Mouse (Mus musculus) liver, postnatal 0 days (tissue): Measurements from ENCODE around the gene Msh5. TPM values are rescaled to one million over a fixed set of nuclear protein-coding genes. Genes with fewer than 3 reads are reported as not detected.
"Not testable (repeated sequence)": the region's sequence is repeated elsewhere in the genome, so short reads cannot be mapped to it uniquely, and the experiment has no call there.

Experiments
- ATAC-seq: fragments of 200-750 bp; cut with Nextera tagmentation; 2 replicates; pipeline ENCODE4 v1.8.0; 2017; ENCODE audit warnings: mild to moderate bottlenecking, moderate library complexity
- DNase-seq: peaks from one replicate; pipeline ENCODE4 v3.0.0-alpha.2; 2016
- H3K27ac ChIP-seq: fragments of 300-500 bp; sonication (generic); 2 replicates; pipeline ENCODE4 v1.5.1; 2014; ENCODE audit warnings: antibody characterized with exemption, moderate library complexity, mild to moderate bottlenecking, low read depth
- H3K27me3 ChIP-seq: fragments of 300-500 bp; sonication (generic); 2 replicates; pipeline ENCODE4 v1.6.1; 2014; ENCODE audit warnings: low read length, control low read depth, mixed read lengths; ENCODE audit not compliant: insufficient read depth
- H3K36me3 ChIP-seq: fragments of 300-500 bp; sonication (generic); replicated peaks from 2 replicates; pipeline ENCODE4 v1.6.1; 2014; ENCODE audit warnings: mild to moderate bottlenecking, control low read depth, low read length, moderate library complexity, mixed read lengths; ENCODE audit not compliant: insufficient read depth
- H3K4me1 ChIP-seq: fragments of 300-500 bp; sonication (generic); 2 replicates; pipeline ENCODE4 v1.6.1; 2014; ENCODE audit warnings: antibody characterized with exemption, mild to moderate bottlenecking, control low read depth; ENCODE audit not compliant: insufficient read depth
- H3K4me2 ChIP-seq: fragments of 300-500 bp; sonication (generic); 2 replicates; pipeline ENCODE4 v1.6.1; 2014; ENCODE audit warnings: low read depth, mild to moderate bottlenecking, low read length, moderate library complexity, mixed read lengths
- H3K4me3 ChIP-seq: fragments of 300-500 bp; sonication (generic); 2 replicates; pipeline ENCODE4 v1.5.1; 2014; ENCODE audit warnings: low read depth, low read length
- H3K9ac ChIP-seq: fragments of 300-500 bp; sonication (generic); replicated peaks from 2 replicates; pipeline ENCODE4 v1.6.1; 2014; ENCODE audit warnings: mild to moderate bottlenecking, moderate library complexity
- H3K9me3 ChIP-seq: fragments of 300-500 bp; sonication (generic); 2 replicates; pipeline ENCODE4 v1.6.1; 2016; ENCODE audit warnings: mild to moderate bottlenecking, control low read depth, low read length, mixed read lengths
- CTCF ChIP-seq: sonication (generic); IDR thresholded peaks from 2 replicates; pipeline ENCODE4 v1.5.1; 2016; ENCODE audit warnings: antibody characterized with exemption, low read depth
- EP300 ChIP-seq: IDR thresholded peaks from 2 replicates; pipeline ENCODE4 v1.6.1; 2016; ENCODE audit warnings: antibody characterized with exemption, low read depth, mild to moderate bottlenecking
- WGBS: fragments of 180-500 bp; shearing (Covaris S2); extraction: QIAGEN DNeasy Blood & Tissue Kit; methylation state at CpG from one replicate; pipeline ENCODE4 v1.1.7; 2014; ENCODE audit not compliant: insufficient replicate concordance; 5-methylcytosine and 5-hydroxymethylcytosine counted together
- polyA plus RNA-seq: library from polyadenylated mRNA; unstranded; fragments of >200 nt; fragmentation: Nextera tagmentation; extraction: Ambion mirVana; gene quantifications from 2 replicates; pipeline ENCODE4 v1.2.1, GENCODE M21; 2015

Msh5 gene
- polyA plus RNA-seq, 1 experiment from 2014 or later: 4.2 TPM

DNA sequence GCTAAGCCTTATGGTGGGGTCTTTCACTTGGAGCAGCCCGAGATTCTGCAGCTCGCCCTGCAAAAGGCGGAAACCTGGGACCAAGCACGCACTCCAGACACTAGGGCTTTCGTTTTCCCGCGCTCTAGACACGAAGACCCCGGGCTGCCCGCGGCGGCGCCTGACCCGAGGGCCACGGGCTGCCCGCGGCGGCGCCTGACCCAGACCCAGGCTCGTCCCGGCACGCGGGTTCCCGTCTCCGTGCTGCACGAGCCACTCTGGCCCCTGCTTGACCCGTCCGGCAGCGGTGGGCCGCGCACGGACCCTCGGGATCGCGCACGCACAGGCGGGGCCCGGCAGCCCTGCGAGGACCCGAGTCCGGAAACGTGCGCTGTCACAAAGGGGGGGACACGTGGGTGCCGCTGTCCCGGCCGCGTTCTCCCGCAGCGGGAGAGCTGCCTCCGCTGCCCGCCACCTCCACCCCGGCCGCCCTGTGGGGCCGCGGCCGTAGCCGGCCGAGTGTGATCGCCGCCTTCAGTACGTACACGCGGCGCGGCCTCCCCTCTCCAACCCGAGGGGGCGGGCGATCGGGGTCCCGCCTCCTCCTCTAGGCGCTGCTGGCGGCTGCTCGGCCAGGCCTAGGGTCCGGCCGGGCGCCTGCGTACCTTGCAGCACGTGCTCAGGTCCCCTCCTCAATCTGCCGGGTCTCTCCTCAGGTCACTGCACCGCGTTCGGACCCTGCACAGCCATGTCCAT, 45.7 kb downstream of the Msh5 start, which contains the start of gene Vars:
Vars (plus strand) TSS at position 271 of the 735 bp plus-strand sequence.
- WGBS: 2% methylated on average over 70 of the region's 83 CpGs
- no peaks in the 10 kb centered on the region for H3K9me3 ChIP-seq
- peak within 1 kb of the TSS; percentile 98 for H3K27ac ChIP-seq
- TF ChIP-seq EP300 (peak; percentile 43; the same call in 1 of the 2 replicates), CTCF (0 out of 2 replicates have a peak, but pooled peaks have one; percentile 9)
- H3K4me1 ChIP-seq: peaks cover 47% of the 10 kb centered on the region
- no peaks in the 10 kb centered on the region for H3K27me3 ChIP-seq
- ATAC-seq: peak; percentile 86
- peak within 1 kb of the TSS; percentile 75 for H3K4me2 ChIP-seq
- peaks cover 42% of the 10 kb centered on the region for H3K36me3 ChIP-seq
- peak; percentile 91 for DNase-seq
- peak within 1 kb of the TSS; percentile 85 for H3K4me3 ChIP-seq
- H3K9ac ChIP-seq: peak within 1 kb of the TSS; percentile 82

DNA sequence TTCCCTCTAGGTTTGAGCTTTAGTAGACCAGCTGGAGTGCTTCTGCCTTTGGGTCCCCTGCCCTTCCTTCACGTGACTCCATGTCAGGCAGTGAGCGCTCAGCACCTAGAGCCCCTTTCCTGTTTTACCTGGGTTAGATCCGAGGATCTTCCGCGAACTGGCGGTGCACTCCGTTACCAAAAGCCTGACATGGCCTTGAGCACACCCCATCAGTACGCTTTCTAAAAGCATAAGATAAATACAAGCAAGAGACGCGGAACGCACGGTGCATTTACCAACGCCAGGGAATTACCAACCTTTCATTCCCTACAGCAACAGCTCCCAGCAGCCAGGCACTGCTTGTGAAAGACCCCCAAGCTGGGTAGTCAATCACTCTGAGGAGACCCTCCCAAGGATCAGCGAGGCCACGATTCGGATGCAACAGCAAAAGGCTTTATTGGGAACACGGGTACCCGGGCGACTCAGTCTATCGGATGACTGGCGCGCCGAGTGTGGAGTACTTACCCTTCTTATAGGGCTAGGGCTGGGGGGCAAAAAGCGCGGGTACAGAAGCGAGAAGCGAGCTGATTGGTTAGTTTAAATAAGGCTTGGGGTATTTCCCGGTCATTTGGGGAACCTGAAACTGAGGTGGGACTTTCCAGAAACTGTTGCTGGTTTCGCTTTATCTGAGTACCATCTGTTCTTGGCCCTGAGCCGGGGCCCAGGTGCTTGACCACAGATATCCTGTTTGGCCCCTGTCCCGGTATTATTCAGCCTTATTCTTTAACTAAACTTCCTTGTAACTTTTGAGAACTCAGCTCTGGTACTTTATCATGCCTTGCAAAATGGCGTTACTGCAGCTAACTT, 46.5 kb downstream of the Msh5 start:
- peaks cover 48% of the 10 kb centered on the region for H3K4me1 ChIP-seq
- peak overlapping the region; percentile 75 for H3K4me2 ChIP-seq
- peak overlapping the region; percentile 82 for H3K9ac ChIP-seq
- peak; percentile 85 for TF ChIP-seq EP300
- H3K9me3 ChIP-seq, H3K27me3 ChIP-seq: not testable (repeated sequence)
- peak overlapping the region; percentile 98 for H3K27ac ChIP-seq
- WGBS: 4% methylated on average over 29 of the region's 32 CpGs
- peak overlapping the region; percentile 85 for H3K4me3 ChIP-seq
- ATAC-seq (peak; percentile 46), DNase-seq (peak; percentile 66)
- peaks cover 34% of the 10 kb centered on the region for H3K36me3 ChIP-seq

DNA sequence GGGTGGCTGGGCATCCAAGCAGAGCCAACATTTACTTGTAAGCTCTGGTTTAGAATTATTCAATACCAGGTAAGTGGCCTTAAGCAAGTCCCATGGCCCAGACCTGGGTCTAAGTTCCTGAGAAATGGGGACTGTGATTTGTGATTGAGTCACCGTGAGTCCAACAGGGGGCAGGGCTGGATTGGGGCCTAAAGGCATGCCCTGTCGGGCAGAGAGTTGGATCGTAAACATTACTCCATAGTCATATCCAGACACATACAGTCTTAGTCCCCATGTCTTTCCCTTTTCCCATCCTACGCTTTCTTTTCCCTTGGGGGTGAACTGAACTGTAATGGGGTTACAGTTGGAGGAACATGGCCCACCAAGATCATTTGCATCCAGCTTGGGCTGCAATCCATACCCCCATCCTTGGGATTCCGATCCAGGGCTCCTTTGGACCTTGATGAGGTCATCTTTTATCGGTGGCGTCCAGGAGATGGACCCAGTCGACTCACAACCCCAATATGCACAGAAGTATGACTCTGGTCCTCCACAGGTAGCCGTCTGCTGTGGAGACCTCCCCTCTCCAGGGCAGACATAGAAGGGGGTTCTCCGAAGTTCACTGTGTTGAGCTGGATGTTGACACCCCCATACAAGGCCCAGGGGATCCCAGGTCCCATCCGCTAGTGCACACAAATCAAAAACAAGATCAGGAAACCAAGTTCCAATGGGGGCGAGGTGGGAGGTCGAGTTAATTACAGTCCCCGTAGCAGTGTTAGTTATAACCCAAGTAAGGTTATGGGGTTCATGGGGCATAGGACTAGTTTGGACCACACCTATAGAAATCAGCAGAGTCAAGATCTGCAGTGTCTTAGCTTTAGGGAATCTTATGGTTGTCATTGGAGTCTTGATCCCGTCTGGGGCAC, 47.8 kb downstream of the Msh5 start:
- Histone ChIP-seq H3K27me3 (no peaks in the 10 kb centered on the region), H3K36me3 (peaks cover 22% of the 10 kb centered on the region), H3K4me2 (peak overlapping the region; percentile 75), H3K4me1 (peaks cover 48% of the 10 kb centered on the region), H3K27ac (peak overlapping the region; percentile 98), H3K4me3 (peak overlapping the region; percentile 85), H3K9me3 (no peaks in the 10 kb centered on the region), H3K9ac (peak overlapping the region; percentile 82)
- peak; percentile 35 for DNase-seq
- TF ChIP-seq CTCF (peak; percentile 37), EP300 (no peak)
- ATAC-seq: no peak
- 67% methylated on average over 15 of the region's 15 CpGs for WGBS

DNA sequence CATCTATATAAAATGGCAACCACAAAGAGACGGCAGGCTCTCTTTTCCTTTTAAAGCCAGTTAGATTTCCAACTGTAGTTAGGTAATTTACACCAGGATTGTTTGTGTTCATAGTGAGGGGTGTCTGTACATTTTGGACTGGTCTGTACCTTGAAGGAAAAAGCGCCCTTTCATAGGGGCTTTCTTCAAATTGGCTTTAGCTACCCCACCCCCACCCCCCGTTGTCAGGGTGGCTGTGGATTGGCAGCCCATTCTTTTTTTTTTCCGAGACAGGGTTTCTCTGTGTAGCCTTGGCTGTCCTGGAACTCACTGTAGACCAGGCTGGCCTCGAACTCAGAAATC, 49.4 kb downstream of the Msh5 start:
- DNase-seq (no peak), ATAC-seq (no peak)
- Histone ChIP-seq H3K9ac (peak overlapping the region; percentile 17), H3K27me3 (no peaks in the 10 kb centered on the region), H3K9me3 (no peaks in the 10 kb centered on the region), H3K4me2 (peak overlapping the region; percentile 75), H3K4me1 (peaks cover 32% of the 10 kb centered on the region), H3K27ac (peak overlapping the region; percentile 1; the same call in 1 of the 2 replicates), H3K4me3 (peak overlapping the region; percentile 85), H3K36me3 (peaks cover 19% of the 10 kb centered on the region)
- WGBS: 73% methylated on average over 5 of the region's 5 CpGs
- TF ChIP-seq CTCF (no peak), EP300 (0 out of 2 replicates have a peak, but pooled peaks have one; percentile 1)

DNA sequence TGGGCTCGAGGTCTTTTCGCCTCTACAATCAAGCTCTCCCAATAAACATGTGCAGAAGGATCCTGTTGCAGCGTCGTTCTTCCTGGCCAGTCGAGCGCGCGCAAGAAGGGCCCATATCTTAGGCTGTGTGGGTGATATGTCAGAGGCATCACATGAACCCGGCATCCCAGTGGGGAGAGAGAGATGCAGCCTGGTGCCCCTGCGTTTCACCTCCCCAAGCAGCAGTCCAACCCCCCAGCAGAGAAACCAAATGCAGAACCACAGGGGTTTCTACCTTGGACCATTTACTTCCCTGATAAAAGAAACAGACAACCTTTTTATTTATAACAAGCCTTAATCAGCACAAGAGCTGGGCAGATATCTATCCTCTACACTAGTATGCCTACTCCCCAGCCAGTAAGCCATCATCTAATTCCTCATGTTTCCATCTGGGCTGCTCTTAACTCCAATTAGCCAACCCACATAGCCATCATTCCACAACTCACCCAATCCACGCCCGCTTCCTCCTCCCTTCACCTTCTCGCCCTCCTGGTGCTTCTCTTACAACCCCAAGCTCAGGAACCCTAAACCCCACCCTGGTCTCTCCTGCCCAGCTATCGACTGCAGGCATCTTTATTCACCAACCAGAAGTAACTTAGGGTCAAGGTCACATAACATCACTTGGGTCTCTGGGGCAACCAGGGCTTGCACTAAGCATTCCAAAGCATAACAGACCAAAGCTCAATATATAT, 50.0 kb downstream of the Msh5 start:
- H3K9ac ChIP-seq: peak overlapping the region; percentile 17
- peak overlapping the region; percentile 1 for H3K27ac ChIP-seq

DNA sequence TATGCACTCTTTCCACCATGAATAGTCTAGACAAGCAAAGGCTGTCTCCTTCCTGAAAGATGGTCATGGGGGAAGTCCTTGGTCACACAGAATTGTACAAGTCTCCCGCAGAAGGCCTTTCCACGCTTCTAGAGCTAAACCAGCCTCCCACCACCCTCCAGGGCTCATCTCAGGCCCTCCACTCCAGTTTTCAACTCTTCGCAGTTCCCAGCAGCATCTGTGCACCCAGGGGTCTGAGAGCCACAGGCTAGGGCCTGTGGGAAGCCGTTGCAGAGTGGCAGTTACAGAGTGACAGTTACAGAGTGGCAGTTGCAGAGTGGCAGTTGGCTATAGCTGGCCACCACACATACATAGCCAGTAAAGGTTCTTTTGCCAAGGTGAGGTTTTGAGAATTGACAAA, 50.6 kb downstream of the Msh5 start:
- Histone ChIP-seq H3K9ac (0 out of 2 replicates have a peak overlapping the region, but pooled peaks have one; percentile 22), H3K4me1 (peaks cover 30% of the 10 kb centered on the region), H3K4me2 (peak overlapping the region; percentile 34; the same call in 1 of the 2 replicates), H3K36me3 (peaks cover 21% of the 10 kb centered on the region)
- H3K4me3 ChIP-seq, H3K27me3 ChIP-seq, H3K27ac ChIP-seq, ATAC-seq, H3K9me3 ChIP-seq: not testable (repeated sequence)
- peak; percentile 23 for DNase-seq
- WGBS: 82% methylated on average over 4 of the region's 4 CpGs

More for the DNA sequence above, 50.0 kb downstream of the Msh5 start:
- Histone ChIP-seq H3K27me3 (no peaks in the 10 kb centered on the region), H3K36me3 (peaks cover 19% of the 10 kb centered on the region), H3K4me3 (peak overlapping the region; percentile 85), H3K4me1 (peaks cover 30% of the 10 kb centered on the region), H3K4me2 (peak overlapping the region; percentile 75), H3K9me3 (no peaks in the 10 kb centered on the region)
- ATAC-seq: no peak
- DNase-seq: peak; percentile 22
- TF ChIP-seq CTCF (no peak), EP300 (0 out of 2 replicates have a peak, but pooled peaks have one; percentile 8)
- 76% methylated on average over 12 of the region's 14 CpGs for whole genome bisulfite sequencing

DNA sequence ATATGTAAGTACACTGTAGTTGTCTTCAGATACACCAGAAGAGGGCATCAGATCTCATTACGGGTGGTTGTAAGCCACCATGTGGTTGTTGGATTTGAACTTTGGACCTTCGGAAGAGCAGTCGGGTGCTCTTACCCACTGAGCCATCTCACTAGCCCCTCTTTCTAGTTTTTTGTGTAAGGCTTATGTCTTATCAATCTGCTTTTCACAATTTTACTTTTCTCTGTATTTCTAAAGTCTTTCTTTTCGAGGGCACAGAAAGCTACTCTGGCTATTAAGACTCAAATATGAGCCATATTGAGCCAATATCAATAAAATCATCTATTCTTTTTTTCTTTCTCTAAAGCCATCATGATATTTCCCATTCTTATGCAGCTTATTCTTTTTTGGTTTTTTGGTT, 51.4 kb downstream of the Msh5 start:
- not testable (repeated sequence) for H3K9ac ChIP-seq, H3K4me3 ChIP-seq, DNase-seq, H3K9me3 ChIP-seq, H3K27me3 ChIP-seq, H3K27ac ChIP-seq, H3K4me2 ChIP-seq, ATAC-seq
- Histone ChIP-seq H3K36me3 (peaks cover 28% of the 10 kb centered on the region), H3K4me1 (peaks cover 30% of the 10 kb centered on the region)
- 74% methylated on average over 4 of the region's 4 CpGs for WGBS
